Mouse (Mus musculus): Measurements from ENCODE around the gene Gm49425. TPM values are rescaled to one million over a fixed set of nuclear protein-coding genes. Genes with fewer than 3 reads are reported as not detected.

Gene Gm49425
- polyA plus RNA-seq, 1 experiment from 2014 or later, result not detected

- H3K4me1 ChIP-seq (replicated peaks; ENCODE audit: control insufficient read depth, insufficient read depth), result no peaks in the 10 kb centered on the region
- no peak overlapping the region for H3K4me3 ChIP-seq (ENCODE audit: low read depth, low read length)
Measured at GRCm38 (mm10) chr15:101522556-101523232, 5.6 kb upstream of the Gm49425 start.

GRCm38 (mm10) chr15:101519792-101520191 lies 2.7 kb upstream of the Gm49425 start:
- TF ChIP-seq EP300 (optimal IDR thresholded peaks at IDR 0.05) (no peak), CTCF (IDR thresholded peaks at IDR 0.05; ENCODE audit: low read depth) (peak; percentile 95)
- no peak for ATAC-seq (ENCODE audit: low FRiP score, low TSS enrichment)
- no peaks in the 10 kb centered on the region for H3K9me3 ChIP-seq (ENCODE audit: control insufficient read depth, low read length)
- no peak overlapping the region for H3K9ac ChIP-seq (ENCODE audit: low read length)
- no peak overlapping the region for H3K4me2 ChIP-seq (replicated peaks; ENCODE audit: low read depth)
- H3K27ac ChIP-seq (replicated peaks), result no peak overlapping the region
- H3K4me1 ChIP-seq (replicated peaks; ENCODE audit: control insufficient read depth, insufficient read depth), result no peaks in the 10 kb centered on the region
- H3K4me3 ChIP-seq (ENCODE audit: low read depth, low read length), result no peak overlapping the region
- H3K27me3 ChIP-seq (ENCODE audit: control insufficient read depth, insufficient read depth, low read length), result no peaks in the 10 kb centered on the region
- peak; percentile 76 for DNase-seq (ENCODE audit: low spot score)
- no peaks in the 10 kb centered on the region for H3K36me3 ChIP-seq (ENCODE audit: control insufficient read depth, insufficient read depth, low read length)
- 4% methylated on average over 2 of the region's 2 CpGs for WGBS

More at GRCm38 (mm10) chr15:101522556-101523232, 5.6 kb upstream of the Gm49425 start:
- no peak overlapping the region for H3K9ac ChIP-seq (ENCODE audit: low read length)
- ATAC-seq (ENCODE audit: low FRiP score, low TSS enrichment) (peak; percentile 73), DNase-seq (ENCODE audit: low spot score) (peak; percentile 41)
- H3K9me3 ChIP-seq (ENCODE audit: control insufficient read depth, low read length), result no peaks in the 10 kb centered on the region
- H3K27ac ChIP-seq (replicated peaks), result peak overlapping the region; percentile 69
- H3K27me3 ChIP-seq (ENCODE audit: control insufficient read depth, insufficient read depth, low read length), result no peaks in the 10 kb centered on the region
- H3K4me2 ChIP-seq (replicated peaks; ENCODE audit: low read depth), result no peak overlapping the region
- WGBS, result 51% methylated on average over 4 of the region's 4 CpGs
- H3K36me3 ChIP-seq (ENCODE audit: control insufficient read depth, insufficient read depth, low read length), result no peaks in the 10 kb centered on the region
- TF ChIP-seq EP300 (optimal IDR thresholded peaks at IDR 0.05) (no peak), CTCF (IDR thresholded peaks at IDR 0.05; ENCODE audit: low read depth) (no peak)

GRCm38 (mm10) chr15:101508247-101508646 lies 8.8 kb downstream of the Gm49425 start:
- Histone ChIP-seq H3K4me2 (replicated peaks; ENCODE audit: low read depth) (no peak overlapping the region), H3K9me3 (ENCODE audit: control insufficient read depth, low read length) (no peaks in the 10 kb centered on the region), H3K27ac (replicated peaks) (no peak overlapping the region), H3K36me3 (ENCODE audit: control insufficient read depth, insufficient read depth, low read length) (no peaks in the 10 kb centered on the region), H3K27me3 (ENCODE audit: control insufficient read depth, insufficient read depth, low read length) (no peaks in the 10 kb centered on the region), H3K4me1 (replicated peaks; ENCODE audit: control insufficient read depth, insufficient read depth) (no peaks in the 10 kb centered on the region), H3K9ac (ENCODE audit: low read length) (no peak overlapping the region), H3K4me3 (ENCODE audit: low read depth, low read length) (no peak overlapping the region)
- WGBS, result 43% methylated on average over 9 of the region's 9 CpGs
- no peak for ATAC-seq (ENCODE audit: low FRiP score, low TSS enrichment)
- TF ChIP-seq EP300 (optimal IDR thresholded peaks at IDR 0.05), result no peak
- TF ChIP-seq CTCF (IDR thresholded peaks at IDR 0.05; ENCODE audit: low read depth), result no peak
- DNase-seq (ENCODE audit: low spot score), result no peak

GRCm38 (mm10) chr15:101506896-101507758 lies 9.9 kb downstream of the Gm49425 start:
- 50% methylated on average over 14 of the region's 14 CpGs for WGBS
- no peaks in the 10 kb centered on the region for H3K9me3 ChIP-seq (ENCODE audit: control insufficient read depth, low read length)
- H3K4me3 ChIP-seq (ENCODE audit: low read depth, low read length), result no peak overlapping the region
- no peak overlapping the region for H3K27ac ChIP-seq (replicated peaks)
- no peak overlapping the region for H3K9ac ChIP-seq (ENCODE audit: low read length)
- TF ChIP-seq EP300 (optimal IDR thresholded peaks at IDR 0.05), result no peak
- no peak for TF ChIP-seq CTCF (IDR thresholded peaks at IDR 0.05; ENCODE audit: low read depth)
- DNase-seq (ENCODE audit: low spot score) (no peak), ATAC-seq (ENCODE audit: low FRiP score, low TSS enrichment) (no peak)
- no peak overlapping the region for H3K4me2 ChIP-seq (replicated peaks; ENCODE audit: low read depth)
- H3K4me1 ChIP-seq (replicated peaks; ENCODE audit: control insufficient read depth, insufficient read depth), result no peaks in the 10 kb centered on the region
- H3K27me3 ChIP-seq (ENCODE audit: control insufficient read depth, insufficient read depth, low read length), result no peaks in the 10 kb centered on the region
- no peaks in the 10 kb centered on the region for H3K36me3 ChIP-seq (ENCODE audit: control insufficient read depth, insufficient read depth, low read length)

- Histone ChIP-seq H3K36me3 (ENCODE audit: control insufficient read depth, insufficient read depth, low read length) (no peaks in the 10 kb centered on the region), H3K4me1 (replicated peaks; ENCODE audit: control insufficient read depth, insufficient read depth) (no peaks in the 10 kb centered on the region), H3K4me3 (ENCODE audit: low read depth, low read length) (no peak overlapping the region), H3K27me3 (ENCODE audit: control insufficient read depth, insufficient read depth, low read length) (no peaks in the 10 kb centered on the region), H3K9me3 (ENCODE audit: control insufficient read depth, low read length) (no peaks in the 10 kb centered on the region), H3K9ac (ENCODE audit: low read length) (no peak overlapping the region), H3K4me2 (replicated peaks; ENCODE audit: low read depth) (no peak overlapping the region), H3K27ac (replicated peaks) (no peak overlapping the region)
- WGBS, result 58% methylated on average over 2 of the region's 2 CpGs
- DNase-seq (ENCODE audit: low spot score) (peak; percentile 69), ATAC-seq (ENCODE audit: low FRiP score, low TSS enrichment) (peak; percentile 45; the same call in 1 of the 2 replicates)
- TF ChIP-seq EP300 (optimal IDR thresholded peaks at IDR 0.05), result no peak
- peak; percentile 78 for TF ChIP-seq CTCF (IDR thresholded peaks at IDR 0.05; ENCODE audit: low read depth)
Measured at GRCm38 (mm10) chr15:101497181-101497580, 19.9 kb downstream of the Gm49425 start.

GRCm38 (mm10) chr15:101495266-101495665 lies 21.8 kb downstream of the Gm49425 start:
- Histone ChIP-seq H3K27me3 (ENCODE audit: control insufficient read depth, insufficient read depth, low read length) (no peaks in the 10 kb centered on the region), H3K9ac (ENCODE audit: low read length) (no peak overlapping the region), H3K36me3 (ENCODE audit: control insufficient read depth, insufficient read depth, low read length) (no peaks in the 10 kb centered on the region), H3K9me3 (ENCODE audit: control insufficient read depth, low read length) (no peaks in the 10 kb centered on the region), H3K27ac (replicated peaks) (no peak overlapping the region), H3K4me3 (ENCODE audit: low read depth, low read length) (no peak overlapping the region), H3K4me2 (replicated peaks; ENCODE audit: low read depth) (no peak overlapping the region), H3K4me1 (replicated peaks; ENCODE audit: control insufficient read depth, insufficient read depth) (no peaks in the 10 kb centered on the region)
- DNase-seq (ENCODE audit: low spot score) (no peak), ATAC-seq (ENCODE audit: low FRiP score, low TSS enrichment) (no peak)
- 79% methylated on average over 8 of the region's 8 CpGs for WGBS
- no peak for TF ChIP-seq CTCF (IDR thresholded peaks at IDR 0.05; ENCODE audit: low read depth)
- no peak for TF ChIP-seq EP300 (optimal IDR thresholded peaks at IDR 0.05)
